Mouse (Mus musculus): ENCODE results near the gene Erfe. TPM values are rescaled to one million over a fixed set of nuclear protein-coding genes. Genes with fewer than 3 reads are reported as not detected.

Gene Erfe
- total and polyA plus RNA-seq, 3 experiments: 1.5 to 16.4 (median 3.7) TPM

Other genes with a start within 250 kb of the Erfe start
- gene Rbm44, start 221.3 kb upstream of the Erfe start, total RNA-seq (2021): not detected
- gene Rbm44, start 221.3 kb upstream of the Erfe start, polyA plus RNA-seq (2012; rRNA removed): not detected in 2 replicates
- gene Ramp1, start 186.6 kb upstream of the Erfe start, total RNA-seq (2021): 10 to 100 TPM in 1 of 2 experiments, 1 to 10 TPM in 1; 8.0 to 10.7 TPM
- 19.9 and 26.5 TPM in 2 replicates for gene Ramp1, start 186.6 kb upstream of the Erfe start, polyA plus RNA-seq (2012; rRNA removed)
- 100 to 1,000 TPM in 1 of 2 experiments, 10 to 100 TPM in 1; 64.8 to 109 TPM for gene Ube2f, start 116.1 kb upstream of the Erfe start, total RNA-seq (2021)
- gene Ube2f, start 116.1 kb upstream of the Erfe start, polyA plus RNA-seq (2012; rRNA removed): 11.7 and 13.9 TPM in 2 replicates
- 10 to 100 TPM; 22.9 to 28.4 TPM for gene Scly, start 68.1 kb upstream of the Erfe start, total RNA-seq (2021)
- 15.1 and 20.7 TPM in 2 replicates for gene Scly, start 68.1 kb upstream of the Erfe start, polyA plus RNA-seq (2012; rRNA removed)
- under 1 TPM in 1 of 2 experiments, not detected in 1; 0.12 TPM for gene Espnl, start 44.4 kb upstream of the Erfe start, total RNA-seq (2021)
- 0.04 and 0.10 TPM in 2 replicates for gene Espnl, start 44.4 kb upstream of the Erfe start, polyA plus RNA-seq (2012; rRNA removed)
- 1 to 10 TPM; 1.0 to 2.1 TPM for gene Klhl30, start 15.4 kb upstream of the Erfe start, total RNA-seq (2021)
- gene Klhl30, start 15.4 kb upstream of the Erfe start, polyA plus RNA-seq (2012; rRNA removed): 3.1 and 3.3 TPM in 2 replicates
- gene Ilkap, start 32.4 kb downstream of the Erfe start, total RNA-seq (2021): 10 to 100 TPM; 88.8 to 94.7 TPM
- gene Ilkap, start 32.4 kb downstream of the Erfe start, polyA plus RNA-seq (2012; rRNA removed): 121 and 122 TPM in 2 replicates
- gene Hes6, start 47.6 kb downstream of the Erfe start, total RNA-seq (2021): 100 to 1,000 TPM; 190 to 273 TPM
- gene Hes6, start 47.6 kb downstream of the Erfe start, polyA plus RNA-seq (2012; rRNA removed): 252 and 309 TPM in 2 replicates
- 10 to 100 TPM; 22.2 to 68.7 TPM for gene Per2, start 92.9 kb downstream of the Erfe start, total RNA-seq (2021)
- 24.7 and 40.0 TPM in 2 replicates for gene Per2, start 92.9 kb downstream of the Erfe start, polyA plus RNA-seq (2012; rRNA removed)
- 10 to 100 TPM; 10.1 to 11.8 TPM for gene Traf3ip1, start 128.2 kb downstream of the Erfe start, total RNA-seq (2021)
- gene Traf3ip1, start 128.2 kb downstream of the Erfe start, polyA plus RNA-seq (2012; rRNA removed): 6.2 and 6.8 TPM in 2 replicates
- gene Asb1, start 174.1 kb downstream of the Erfe start, total RNA-seq (2021): 10 to 100 TPM; 17.8 to 22.0 TPM
- 4.2 and 6.6 TPM in 2 replicates for gene Asb1, start 174.1 kb downstream of the Erfe start, polyA plus RNA-seq (2012; rRNA removed)

Data from adrenal gland, adult 2 months (tissue).